ENCODE assay signal across 22 mouse cellular contexts in genomic region chr2:73021046-73021445, GRCm38 (mm10). TPM values are rescaled to one million over a fixed set of nuclear protein-coding genes. Genes with fewer than 3 reads are reported as not detected.
DNase-seq lines count a peak whose midpoint lies in the region; ATAC-seq and TF ChIP-seq lines count a peak whose summit lies in the region.
"Had no signal": no experiment of that assay in that cellular context is flagged by ENCODE, and none has a peak within 500 bp of the region (broad histone marks: within the 10 kb centered on the region; RNA-seq: fewer than 3 reads in every experiment).

No protein-coding gene starts in this region.

- ATAC-seq in lung, embryonic 14.5 days (ENCODE audit: insufficient read depth): no peak
- peak; percentile 82 for ATAC-seq in liver, embryonic 11.5 days (replicated peaks; ENCODE audit: low FRiP score)
- peak; percentile 40; the same call in 1 of the 2 replicates for ATAC-seq in stomach, embryonic 16.5 days (ENCODE audit: insufficient read depth, low FRiP score)
- no peak for ATAC-seq in monocyte, adult 5-6 weeks (replicated peaks; ENCODE audit: insufficient number of reproducible peaks, low FRiP score, low TSS enrichment, poor library complexity, severe bottlenecking)
- ATAC-seq: forebrain, embryonic 14.5 days; intestine, embryonic 16.5 days; midbrain, embryonic 16.5 days had no signal

- H3K4me3 ChIP-seq in lung, embryonic 14.5 days (ENCODE audit: low read depth, low read length): no peak overlapping the region
- H3K4me3 ChIP-seq in liver, embryonic 11.5 days (ENCODE audit: low read depth, low read length): no peak overlapping the region
- no peak overlapping the region for H3K4me3 ChIP-seq in stomach, embryonic 16.5 days (replicated peaks; ENCODE audit: low read length)
- H3K4me3 ChIP-seq: hindbrain, embryonic 13.5 days had no signal

- no peak overlapping the region for H3K9ac ChIP-seq in lung, embryonic 14.5 days
- H3K9ac ChIP-seq in liver, embryonic 11.5 days (ENCODE audit: low read depth, low read length): no peak overlapping the region
- no peak overlapping the region for H3K9ac ChIP-seq in stomach, embryonic 16.5 days (ENCODE audit: low read length)
- H3K9ac ChIP-seq: hindbrain, embryonic 13.5 days had no signal

- WGBS in lung, embryonic 14.5 days: 70% methylated on average over 6 of the region's 6 CpGs
- WGBS in liver, embryonic 11.5 days: 62% methylated on average over 6 of the region's 6 CpGs
- WGBS in stomach, embryonic 16.5 days: 62% methylated on average over 6 of the region's 6 CpGs

- no peaks in the 10 kb centered on the region for H3K9me3 ChIP-seq in lung, embryonic 14.5 days (ENCODE audit: low read depth, low read length)
- H3K9me3 ChIP-seq in liver, embryonic 11.5 days (ENCODE audit: control insufficient read depth, low read length): no peaks in the 10 kb centered on the region
- H3K9me3 ChIP-seq in stomach, embryonic 16.5 days (replicated peaks; ENCODE audit: control insufficient read depth, low read length): peaks cover 4% of the 10 kb centered on the region; the same call in 1 of the 2 replicates
- H3K9me3 ChIP-seq: hindbrain, embryonic 13.5 days had no signal

- H3K27me3 ChIP-seq in lung, embryonic 14.5 days (ENCODE audit: insufficient read depth, low read length): no peaks in the 10 kb centered on the region
- H3K27me3 ChIP-seq in liver, embryonic 11.5 days (replicated peaks; ENCODE audit: control insufficient read depth, insufficient read depth, low read length): no peaks in the 10 kb centered on the region
- H3K27me3 ChIP-seq in stomach, embryonic 16.5 days (ENCODE audit: control insufficient read depth, insufficient read depth, low read length): no peaks in the 10 kb centered on the region
- H3K27me3 ChIP-seq: hindbrain, embryonic 13.5 days had no signal

- H3K4me1 ChIP-seq in lung, embryonic 14.5 days (ENCODE audit: insufficient read depth): no peaks in the 10 kb centered on the region
- peaks cover 12% of the 10 kb centered on the region for H3K4me1 ChIP-seq in liver, embryonic 11.5 days (replicated peaks; ENCODE audit: control insufficient read depth, insufficient read depth, low read length)
- no peaks in the 10 kb centered on the region for H3K4me1 ChIP-seq in stomach, embryonic 16.5 days (ENCODE audit: control insufficient read depth, insufficient read depth, low read length)
- H3K4me1 ChIP-seq: hindbrain, embryonic 13.5 days had no signal

- no peaks in the 10 kb centered on the region for H3K36me3 ChIP-seq in lung, embryonic 14.5 days (ENCODE audit: insufficient read depth)
- H3K36me3 ChIP-seq in liver, embryonic 11.5 days (ENCODE audit: control insufficient read depth, insufficient read depth, low read length): no peaks in the 10 kb centered on the region
- H3K36me3 ChIP-seq in stomach, embryonic 16.5 days (ENCODE audit: control insufficient read depth, insufficient read depth, low read length): no peaks in the 10 kb centered on the region
- H3K36me3 ChIP-seq: hindbrain, embryonic 13.5 days had no signal

- H3K4me2 ChIP-seq in lung, embryonic 14.5 days: no peak overlapping the region
- no peak overlapping the region for H3K4me2 ChIP-seq in liver, embryonic 11.5 days
- no peak overlapping the region for H3K4me2 ChIP-seq in stomach, embryonic 16.5 days (ENCODE audit: low read depth, low read length)
- H3K4me2 ChIP-seq: hindbrain, embryonic 13.5 days had no signal

- TF ChIP-seq CTCF in lung, embryonic 14.5 days (IDR thresholded peaks at IDR 0.05; ENCODE audit: low read depth): no peak

- no peak overlapping the region for H3K27ac ChIP-seq in lung, embryonic 14.5 days (ENCODE audit: low read depth)
- no peak overlapping the region for H3K27ac ChIP-seq in liver, embryonic 11.5 days (ENCODE audit: low read depth, low read length)
- no peak overlapping the region for H3K27ac ChIP-seq in stomach, embryonic 16.5 days (ENCODE audit: low read length)
- H3K27ac ChIP-seq: hindbrain, embryonic 13.5 days; kidney, postnatal 0 days had no signal

- DNase-seq in lung, embryonic 14.5 days: peak; percentile 36
- no peak for DNase-seq in lung, postnatal 25 days (ENCODE audit: low spot score)
- DNase-seq in WW6 (ENCODE audit: low read depth, low spot score): peak; percentile 70
- no peak for DNase-seq in liver, embryonic 11.5 days (ENCODE audit: low spot score)
- DNase-seq in cerebellum, adult 11 months: no peak
- DNase-seq in cerebellum, adult 8-10 months: no peak
- DNase-seq: adrenal gland, postnatal 36 days; right cerebral cortex, postnatal 14 days had no signal

RNA-seq across cellular contexts. Expression of gene Gm11084, which starts 34.5 kb away (rescaled TPM):
- polyA plus RNA-seq in lung, embryonic 14.5 days (2014; fragmentation: Nextera tagmentation; extraction: Ambion mirVana): not detected in 2 replicates
- polyA plus RNA-seq in liver, embryonic 11.5 days (2014; fragmentation: Nextera tagmentation; extraction: Ambion mirVana): not detected in 2 replicates
- not detected in 2 replicates for polyA plus RNA-seq in stomach, embryonic 16.5 days (2015; fragmentation: Nextera tagmentation; extraction: Ambion mirVana)
- not detected in 3 replicates for total RNA-seq in monocyte, adult 5-6 weeks (2017)
- total RNA-seq: adrenal gland, postnatal 36 days; granulocyte monocyte progenitor cell, adult 5-6 weeks; liver, adult 2 months; megakaryocyte, adult 5-6 weeks had no signal
- polyA plus RNA-seq: embryonic facial prominence, embryonic 14.5 days; forebrain, embryonic 14.5 days; heart, embryonic 14.5 days; hindbrain, embryonic 13.5 days; intestine, embryonic 16.5 days; kidney, postnatal 0 days; liver, adult 2 months; midbrain, embryonic 16.5 days; neural tube, embryonic 11.5 days; thymus, postnatal 0 days had no signal

RNA-seq across cellular contexts. Expression of gene Sp3, which starts 40.8 kb away (rescaled TPM):
- polyA plus RNA-seq in lung, embryonic 14.5 days (2014; fragmentation: Nextera tagmentation; extraction: Ambion mirVana): 66.8 and 72.3 TPM in 2 replicates
- 49.6 and 50.6 TPM in 2 replicates for polyA plus RNA-seq in liver, embryonic 11.5 days (2014; fragmentation: Nextera tagmentation; extraction: Ambion mirVana)
- 48.6 and 50.8 TPM in 2 replicates for polyA plus RNA-seq in stomach, embryonic 16.5 days (2015; fragmentation: Nextera tagmentation; extraction: Ambion mirVana)
- 204 to 233 TPM (median 229 TPM) in 3 replicates for total RNA-seq in monocyte, adult 5-6 weeks (2017)

Comparison
In these comparisons a context has a peak if more than half of its experiments do, and no peak if none do; other contexts are left out.
1. DNase-seq: peak in lung, embryonic 14.5 days (single experiment) and WW6 (single experiment); none in lung, postnatal 25 days (single experiment), liver, embryonic 11.5 days (single experiment), cerebellum, adult 11 months (single experiment) and cerebellum, adult 8-10 months (single experiment).
2. ATAC-seq: peak in liver, embryonic 11.5 days (single experiment) and stomach, embryonic 16.5 days (single experiment); none in lung, embryonic 14.5 days (single experiment) and monocyte, adult 5-6 weeks (single experiment).